Mouse (Mus musculus) bone marrow macrophage, adult 2 months (primary cell): ENCODE data around the gene Dnase2b.

Source experiments
- CTCF ChIP-seq: IDR thresholded peaks from 2 replicates; pipeline ENCODE4 v1.5.1; 2012; ENCODE audit warnings: low read depth, mild to moderate bottlenecking, low read length, moderate library complexity
- POLR2A ChIP-seq: IDR thresholded peaks from 2 replicates; pipeline ENCODE4 v1.6.1; 2012; ENCODE audit warnings: mild to moderate bottlenecking, low read depth, low read length, borderline replicate concordance

DNA sequence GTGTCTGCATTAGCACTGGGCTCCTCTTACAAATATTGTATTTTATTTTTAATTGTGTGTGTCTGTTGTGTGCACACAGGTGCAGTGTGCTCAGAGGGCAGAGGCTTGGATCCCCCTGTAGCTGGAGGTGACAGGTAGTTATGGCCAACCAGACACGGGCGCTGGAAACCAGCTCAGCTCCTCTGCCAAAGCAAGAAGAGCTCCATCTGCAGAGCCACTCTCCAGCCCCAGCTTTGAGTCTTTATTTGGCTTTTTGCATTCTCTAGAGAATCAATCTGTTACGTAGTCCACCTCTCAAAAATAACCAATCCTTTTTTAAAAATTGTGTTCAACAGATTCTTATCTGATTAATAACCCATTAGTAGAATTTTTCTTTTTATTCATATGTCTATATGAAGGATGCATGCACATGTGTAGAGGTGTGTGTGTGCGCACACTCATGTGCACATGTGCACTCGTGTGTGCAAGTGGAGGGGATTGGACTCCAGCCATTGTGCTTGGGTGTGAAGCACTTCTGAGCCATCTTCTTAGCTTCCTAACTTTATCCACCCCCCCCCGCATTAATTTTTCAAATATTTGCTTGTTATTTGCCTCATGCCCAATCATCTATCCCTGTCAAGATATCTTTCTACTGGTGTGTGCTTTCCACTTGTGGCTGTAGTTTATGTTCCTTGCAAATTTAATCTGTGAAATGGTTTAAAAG is 16.0 kb downstream of the Dnase2b start:
- TF ChIP-seq CTCF (no peak), POLR2A (no peak)
